Mouse (Mus musculus): ENCODE measurements at regions not wholly inside any gene's neighbourhood (a gene's known extent, or its start where the extent isn't known, plus 50 kb on each side); places are given as distances from the start of the nearest gene placed in this dataset.

GRCm38 (mm10) chr2:170204768-170205514, 57.0 kb upstream of the Zfp217 start:
- TF ChIP-seq TAL1 (IDR thresholded peaks at IDR 0.05; ENCODE audit: low read length) (no peak), ZC3H11A (IDR thresholded peaks at IDR 0.05; ENCODE audit: low read depth, low read length) (no peak), POLR2A (IDR thresholded peaks at IDR 0.05; ENCODE audit: control insufficient read depth in 1 of 2, insufficient read depth in 1 of 2, low read depth in 1 of 2, low read length in 2 of 2, poor library complexity in 1 of 2) (peak in 1 of 2 experiments; percentile 24; a peak in 1 of 4 replicates), SIN3A (IDR thresholded peaks at IDR 0.05; ENCODE audit: low read length) (peak; percentile 39), USF1 (IDR thresholded peaks at IDR 0.05; ENCODE audit: low read depth, low read length) (no peak), CTCF (IDR thresholded peaks at IDR 0.05 in 2 of 3, conservative IDR thresholded peaks at IDR 0.05 in 1 of 3; ENCODE audit: control insufficient read depth in 1 of 3, insufficient read depth in 1 of 3, low read depth in 2 of 3, low read length in 3 of 3, poor library complexity in 1 of 3, severe bottlenecking in 1 of 3) (no peak), EP300 (IDR thresholded peaks at IDR 0.05; ENCODE audit: low read depth in 1 of 2, low read length in 2 of 2) (no peak; a peak in 2 of 4 replicates), TCF12 (IDR thresholded peaks at IDR 0.05; ENCODE audit: low read depth, low read length) (no peak), BHLHE40 (IDR thresholded peaks at IDR 0.05; ENCODE audit: borderline replicate concordance, low read depth, low read length) (no peak), E2F4 (IDR thresholded peaks at IDR 0.05; ENCODE audit: borderline replicate concordance, low read depth, low read length) (no peak), MYC (IDR thresholded peaks at IDR 0.05; ENCODE audit: low read depth, low read length) (peak; percentile 17; the same call in 1 of the 2 replicates), MAFK (IDR thresholded peaks at IDR 0.05; ENCODE audit: borderline replicate concordance, low read depth, low read length) (0 out of 2 replicates have a peak, but pooled peaks have one; percentile 26)

Measured in MEL (cell line).